Mouse (Mus musculus): ENCODE results near the gene Ak9.
"Not testable (repeated sequence)": the region's sequence is repeated elsewhere in the genome, so short reads cannot be mapped to it uniquely, and the experiment has no call there.

Gene Ak9

DNA sequence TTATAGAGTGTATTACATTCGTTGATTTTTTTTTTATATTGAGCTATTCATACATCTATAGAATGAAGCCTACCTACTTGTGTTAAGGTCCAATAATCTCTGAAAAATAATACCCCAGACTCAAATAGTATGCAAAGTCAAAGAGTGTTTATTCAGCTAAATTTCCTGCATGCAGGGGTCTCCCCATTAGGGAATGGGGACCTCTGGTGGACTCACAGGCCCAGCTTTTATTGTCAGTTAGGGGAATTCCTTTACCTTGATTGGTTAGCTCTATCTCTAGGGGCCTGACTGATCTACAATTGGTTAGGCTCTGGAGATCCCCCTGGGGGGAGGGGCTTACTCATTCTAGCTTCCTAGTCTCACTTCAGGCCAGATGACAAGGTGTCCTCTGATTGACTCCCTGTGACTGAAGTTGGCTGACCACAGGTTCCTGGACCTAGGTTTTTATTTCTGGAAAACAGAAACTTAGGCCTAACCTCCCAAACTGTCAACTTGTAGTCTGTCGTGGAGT, 28.8 kb downstream of the Ak9 start:
- DNase-seq (ENCODE audit: low spot score), result no peak

DNA sequence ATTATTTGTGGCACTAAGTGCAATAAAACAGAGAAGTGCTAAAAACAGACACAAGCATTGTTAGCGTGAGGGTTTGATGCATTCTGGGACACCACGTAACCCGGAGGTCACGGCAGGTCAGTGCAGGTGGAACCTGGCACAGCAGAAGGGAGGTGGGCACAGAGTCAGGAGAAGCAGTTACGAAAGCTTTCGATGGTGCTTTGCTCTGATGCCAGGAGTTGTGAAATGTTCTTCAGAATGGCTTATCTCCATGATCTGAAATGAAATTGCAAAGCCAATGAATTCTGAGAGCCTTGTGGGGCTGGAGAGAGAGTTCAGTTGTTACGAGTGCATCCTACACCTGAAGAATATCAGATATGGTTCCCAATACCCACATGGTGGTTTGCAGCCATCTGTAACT, 37.6 kb downstream of the Ak9 start:
- no peak for DNase-seq (ENCODE audit: low spot score)

DNA sequence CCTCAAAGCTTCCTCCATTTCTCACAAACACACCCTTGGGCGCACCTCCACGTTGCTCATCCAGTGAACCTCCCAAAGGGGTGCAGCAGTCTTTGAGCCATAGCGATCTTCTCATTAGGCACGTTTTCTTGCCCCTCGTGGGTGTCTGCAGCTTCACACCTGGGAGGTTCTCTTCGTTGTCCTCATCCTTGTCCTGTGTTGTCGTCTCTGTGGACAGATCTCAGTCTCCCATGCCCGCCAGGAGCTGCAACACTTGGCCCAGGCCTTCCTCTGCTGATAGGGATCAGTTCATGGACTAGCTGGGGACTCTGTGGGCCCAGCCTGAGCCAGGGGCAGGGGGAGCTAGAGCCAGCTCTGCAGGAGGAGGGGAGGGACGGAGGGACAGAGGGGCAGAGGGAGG, 61.3 kb downstream of the Ak9 start:
- DNase-seq (ENCODE audit: low spot score), result no peak

DNA sequence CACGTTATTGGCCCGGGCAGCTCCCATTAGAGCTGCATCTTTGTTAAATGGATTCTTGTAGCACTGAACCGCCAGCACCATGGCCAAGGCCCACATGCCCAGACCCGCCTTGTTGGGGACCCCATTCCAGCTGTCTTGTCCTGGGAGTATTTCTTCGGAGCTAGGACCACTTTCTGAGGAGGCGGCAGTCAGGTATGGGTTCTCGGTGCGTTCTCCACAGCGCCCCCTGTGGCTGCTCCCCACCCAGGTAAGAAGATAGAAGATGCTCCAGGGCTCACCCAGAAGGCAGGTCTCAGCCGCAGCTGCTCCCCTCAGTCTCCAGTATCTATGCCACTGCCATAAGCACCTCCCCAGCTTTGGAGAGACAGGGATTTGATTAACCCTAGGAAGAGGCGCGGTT, 76.7 kb downstream of the Ak9 start:
- no peak for DNase-seq (ENCODE audit: low spot score)

DNA sequence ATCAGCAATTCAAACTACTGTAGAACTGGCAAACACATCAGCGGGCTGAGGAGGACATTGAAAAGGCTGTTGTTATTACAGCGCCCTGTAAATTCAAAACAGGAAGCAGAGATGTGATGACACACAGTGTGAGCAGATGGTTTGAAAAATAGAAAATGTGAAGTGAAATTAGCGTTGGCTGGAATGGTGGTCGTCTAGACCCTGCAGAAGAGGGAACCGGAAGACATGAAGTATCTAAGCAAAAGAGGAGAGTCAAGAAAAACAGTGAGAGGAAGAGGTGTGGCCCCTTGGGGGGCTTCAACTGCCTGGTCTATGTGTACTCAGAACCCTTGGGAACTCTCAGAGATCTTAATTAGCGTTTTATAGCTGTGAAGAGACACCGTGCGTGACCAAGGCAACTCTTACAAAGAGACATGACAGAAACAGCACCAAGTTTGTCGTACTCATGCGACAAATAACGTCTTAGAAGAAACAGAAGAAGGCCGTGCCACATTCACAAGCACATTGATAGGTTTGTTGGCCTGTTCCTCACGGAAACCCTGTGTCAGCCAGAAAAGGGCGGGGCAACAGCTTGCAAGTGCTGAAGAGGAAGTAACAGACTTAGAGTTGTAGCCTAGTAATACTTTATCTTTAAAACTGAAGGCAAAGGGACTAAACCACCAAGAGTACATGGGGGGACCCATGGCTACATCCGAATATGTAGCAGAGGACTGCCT, 81.9 kb downstream of the Ak9 start:
- peak; percentile 60 for DNase-seq (ENCODE audit: low spot score)

DNA sequence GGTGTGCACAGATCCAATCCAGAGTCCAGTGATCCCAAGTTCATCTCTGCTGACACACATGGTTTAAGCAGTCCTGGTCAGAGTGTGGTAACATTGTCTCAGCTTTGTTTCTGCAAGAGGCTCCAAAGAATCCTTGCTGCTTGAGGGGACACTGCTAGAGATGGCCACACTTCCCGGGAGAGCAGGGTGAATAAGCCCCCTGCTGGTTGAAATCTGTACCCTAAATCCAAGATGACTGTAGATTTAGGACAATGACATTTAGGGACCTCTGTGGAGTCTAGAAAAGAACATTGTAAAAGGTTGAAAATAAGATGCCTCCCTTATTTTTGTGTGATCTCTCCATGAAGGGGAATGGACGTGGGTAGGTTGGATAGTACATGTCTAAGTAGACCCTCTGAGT, 89.8 kb downstream of the Ak9 start:
- DNase-seq (ENCODE audit: low spot score), result no peak

DNA sequence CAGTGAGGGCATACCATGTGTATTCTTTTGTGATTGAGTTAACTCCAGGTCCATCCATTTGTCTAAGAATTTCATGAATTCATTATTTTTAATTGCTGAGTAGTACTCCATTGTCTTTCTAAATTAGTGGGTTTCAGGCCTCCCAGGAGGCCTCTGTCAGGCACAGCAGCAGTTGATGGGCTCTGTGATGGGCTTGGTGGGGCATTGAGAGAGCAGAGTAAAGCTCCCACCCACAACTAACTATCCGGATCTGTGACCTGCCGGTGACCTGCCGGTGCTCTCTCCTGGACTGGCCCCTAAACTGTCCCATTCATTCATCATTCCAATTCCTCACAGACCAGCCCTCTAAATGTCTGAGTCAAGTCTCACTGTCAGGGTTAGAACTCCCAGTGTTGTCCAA, 97.3 kb downstream of the Ak9 start:
- DNase-seq (ENCODE audit: low spot score), result no peak

DNA sequence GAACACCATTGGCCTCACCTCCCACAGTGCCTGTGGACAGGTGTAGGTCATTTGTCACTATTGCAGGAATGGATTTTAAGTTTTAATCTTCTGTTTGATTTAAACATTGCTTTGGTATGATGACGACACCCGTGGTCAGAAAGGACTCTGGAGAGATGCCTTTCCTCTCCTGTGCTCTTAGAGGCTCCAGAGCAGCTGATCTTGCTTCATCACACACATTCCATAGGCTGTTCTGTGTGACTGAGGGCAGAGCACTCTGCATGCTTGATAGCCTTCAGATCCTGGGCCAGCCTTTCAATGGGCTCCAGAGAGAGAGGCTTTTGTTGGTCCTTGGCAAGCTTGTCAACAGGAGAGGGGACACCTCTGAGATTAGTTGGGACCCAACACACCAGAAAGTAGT, 99.6 kb downstream of the Ak9 start:
- DNase-seq (ENCODE audit: low spot score), result no peak

DNA sequence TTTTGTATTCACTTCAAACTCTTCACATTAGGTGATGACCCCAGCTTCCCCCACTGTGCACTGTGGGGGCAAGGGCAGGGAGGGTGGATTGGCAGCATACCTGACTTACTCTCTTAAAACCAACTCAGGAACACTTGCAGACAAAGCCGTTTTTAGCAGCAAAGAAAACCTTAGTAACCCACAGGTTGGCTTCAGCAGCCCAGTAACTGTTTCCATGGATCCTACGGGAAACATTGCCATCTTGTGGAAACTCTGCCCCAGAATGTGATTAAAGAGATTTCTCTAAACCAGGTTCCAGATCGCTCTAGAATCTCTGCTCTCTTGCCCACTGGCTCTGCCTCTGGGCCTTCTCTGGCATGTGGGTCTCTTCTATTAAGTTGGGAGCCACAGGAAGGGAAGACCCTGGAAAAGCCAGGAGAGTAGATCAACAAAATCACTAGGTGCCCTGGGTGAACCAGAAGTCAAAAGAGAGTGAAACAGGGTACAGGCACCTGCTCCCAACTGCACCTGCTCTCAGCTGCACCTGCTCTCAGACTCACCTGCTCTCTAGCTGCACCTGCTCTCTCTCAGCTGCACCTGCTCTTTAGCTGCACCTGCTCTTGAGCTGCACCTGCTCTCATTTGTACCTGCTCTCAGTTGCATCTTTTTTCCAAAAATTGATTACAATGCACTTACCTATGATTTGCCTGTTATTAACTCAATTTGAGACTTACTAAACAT, 100.3 kb downstream of the Ak9 start:
- no peak for DNase-seq (ENCODE audit: low spot score)

DNA sequence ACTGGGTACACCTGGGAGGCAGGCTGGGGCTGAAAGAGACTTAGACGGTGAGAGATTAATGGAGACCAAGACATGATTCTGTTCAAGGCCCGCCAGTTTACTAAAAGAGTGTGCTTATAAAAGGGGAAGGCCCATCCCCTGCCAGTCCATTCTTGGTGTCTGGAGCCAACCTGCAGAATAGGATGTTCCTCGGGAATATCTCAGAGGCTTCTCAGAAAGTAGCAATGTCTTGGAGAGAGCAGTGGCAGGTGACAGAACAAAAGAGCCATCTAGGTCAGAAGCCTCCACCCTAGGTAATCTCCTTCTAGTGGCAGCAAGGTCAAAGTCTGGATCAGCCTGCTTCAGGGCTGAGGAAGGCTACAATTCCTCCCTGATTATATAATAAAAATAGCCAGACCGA, 106.4 kb downstream of the Ak9 start:
- not testable (repeated sequence) for DNase-seq (ENCODE audit: low spot score)

DNA sequence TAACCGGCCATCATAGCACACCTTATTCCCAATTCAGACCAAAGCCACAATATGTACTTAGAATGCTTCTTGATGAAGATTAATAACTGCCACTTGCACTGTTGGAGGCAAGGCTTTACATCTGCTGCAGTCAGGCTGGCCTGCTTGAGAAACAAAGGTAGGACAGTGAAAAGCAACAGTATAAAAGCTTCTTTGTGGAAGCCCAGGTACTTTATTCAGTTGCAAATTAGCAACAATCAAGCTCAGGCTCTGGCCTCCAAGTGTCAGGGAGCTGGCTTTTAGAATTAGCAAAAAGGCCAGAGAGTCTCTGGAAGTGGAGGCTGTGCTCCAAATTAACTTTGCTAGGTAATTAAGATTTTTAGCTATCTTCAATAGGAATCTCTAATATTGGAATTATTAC, 107.0 kb downstream of the Ak9 start:
- not testable (repeated sequence) for DNase-seq (ENCODE audit: low spot score)

DNA sequence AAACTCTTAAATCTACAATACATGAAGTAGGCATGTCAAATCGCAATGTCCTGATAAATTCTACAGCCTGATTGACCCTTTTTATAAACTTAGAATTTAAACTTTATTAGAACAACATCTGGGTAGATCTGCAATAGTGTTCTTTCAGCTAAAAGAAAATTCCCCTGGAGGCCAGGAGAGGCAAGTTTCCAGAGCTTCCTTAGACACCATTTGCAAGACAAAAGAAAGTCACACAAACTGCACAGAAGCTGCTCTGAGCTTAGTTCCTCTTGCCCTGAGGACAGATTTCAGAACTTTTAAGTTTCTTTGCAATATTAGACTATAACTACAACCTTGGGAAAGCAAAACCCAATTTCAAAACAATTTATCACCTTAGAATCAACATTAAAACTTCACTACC, 109.7 kb downstream of the Ak9 start:
- not testable (repeated sequence) for DNase-seq (ENCODE audit: low spot score)

DNA sequence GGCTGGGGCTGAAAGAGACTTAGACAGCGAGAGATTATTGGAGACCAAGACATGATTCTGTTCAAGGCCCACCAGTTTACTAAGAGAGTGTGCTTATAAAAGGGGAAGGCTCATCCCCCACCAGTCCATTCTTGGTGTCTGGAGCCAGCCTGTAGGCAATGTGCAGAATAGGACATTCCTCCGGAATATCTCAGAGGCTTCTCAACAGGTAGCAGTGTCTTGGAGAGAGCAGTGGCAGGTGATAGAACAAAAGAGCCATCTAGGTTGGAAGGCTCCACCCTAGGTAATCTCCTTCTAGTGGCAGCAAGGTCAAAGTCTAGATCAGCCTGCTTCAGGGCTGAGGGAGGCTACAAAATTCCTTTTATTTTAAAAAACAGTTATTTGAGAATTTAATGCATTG, 111.6 kb downstream of the Ak9 start:
- DNase-seq (ENCODE audit: low spot score), result not testable (repeated sequence)

DNA sequence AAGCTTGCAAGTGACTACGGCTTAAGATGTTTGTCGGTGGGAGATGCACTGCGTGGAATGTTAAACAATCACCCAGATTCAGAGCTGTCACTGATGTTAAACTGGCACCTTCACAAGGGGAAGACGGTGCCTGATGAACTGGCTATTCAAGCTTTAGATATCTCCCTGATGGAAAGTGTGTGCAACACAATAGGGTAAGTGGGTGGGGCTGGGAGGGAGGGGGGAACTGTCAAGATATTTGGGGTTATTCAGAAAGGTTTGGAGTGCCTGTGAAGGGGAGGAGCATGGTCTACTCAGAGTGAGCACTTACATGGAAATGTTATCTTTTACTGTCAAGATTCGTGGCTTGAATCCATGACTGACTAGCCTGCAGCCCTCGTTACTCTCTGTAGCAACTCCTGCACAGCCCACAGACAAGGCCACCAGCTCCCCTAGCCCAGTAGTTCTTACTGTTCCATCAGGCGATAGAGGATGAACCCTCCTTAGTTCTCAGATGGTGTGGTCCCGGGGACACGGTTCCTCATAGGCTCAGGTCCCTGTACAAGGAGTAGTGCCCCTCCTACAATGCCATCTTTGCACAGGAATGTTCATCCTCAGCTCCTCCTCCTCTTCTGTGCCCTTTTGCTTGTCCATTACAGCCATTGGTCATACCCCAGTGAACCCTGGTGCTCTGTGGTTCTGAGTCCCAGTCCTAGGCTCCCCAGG, 116.9 kb downstream of the Ak9 start:
- DNase-seq (ENCODE audit: low spot score), result no peak

DNA sequence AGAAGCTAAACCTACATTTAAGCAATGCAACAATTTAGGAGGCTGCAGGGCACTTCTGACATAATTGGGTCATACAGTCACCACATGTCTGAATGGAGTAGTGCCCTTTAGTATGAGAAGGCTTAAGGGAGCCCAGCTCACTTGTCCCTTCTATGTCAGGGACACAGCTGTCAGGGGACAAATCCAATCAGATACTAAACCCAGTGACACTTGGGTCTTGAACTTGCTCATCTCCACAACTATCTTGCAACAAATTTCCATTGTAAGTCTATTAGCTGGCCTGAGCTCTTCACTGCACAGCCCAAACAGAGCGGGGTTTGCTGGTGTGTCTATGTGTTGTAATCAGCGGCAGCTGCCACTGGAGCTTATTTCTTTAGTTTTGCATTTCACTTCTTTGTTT, 119.9 kb downstream of the Ak9 start:
- no peak for DNase-seq (ENCODE audit: low spot score)

DNA sequence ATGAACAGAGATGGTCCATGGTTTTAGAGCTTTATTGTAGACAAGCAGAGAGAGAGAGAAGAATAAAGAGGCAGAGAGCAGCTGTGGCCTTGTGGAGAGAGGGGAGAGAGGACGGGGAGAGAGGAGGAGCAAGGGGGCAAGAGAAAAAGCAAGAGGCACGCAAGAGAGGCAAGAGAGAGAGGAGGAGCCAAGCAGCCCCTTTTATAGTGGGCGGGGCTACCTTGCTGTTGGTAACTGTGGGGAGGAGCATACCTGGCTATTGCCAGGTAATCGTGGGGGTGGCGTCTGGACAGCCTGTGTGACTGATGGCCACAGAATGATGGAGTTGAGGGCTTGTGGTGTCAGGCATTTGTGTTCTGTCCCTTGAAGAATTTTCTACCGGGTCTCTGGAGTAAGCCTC, 122.6 kb downstream of the Ak9 start:
- DNase-seq (ENCODE audit: low spot score), result no peak

DNA sequence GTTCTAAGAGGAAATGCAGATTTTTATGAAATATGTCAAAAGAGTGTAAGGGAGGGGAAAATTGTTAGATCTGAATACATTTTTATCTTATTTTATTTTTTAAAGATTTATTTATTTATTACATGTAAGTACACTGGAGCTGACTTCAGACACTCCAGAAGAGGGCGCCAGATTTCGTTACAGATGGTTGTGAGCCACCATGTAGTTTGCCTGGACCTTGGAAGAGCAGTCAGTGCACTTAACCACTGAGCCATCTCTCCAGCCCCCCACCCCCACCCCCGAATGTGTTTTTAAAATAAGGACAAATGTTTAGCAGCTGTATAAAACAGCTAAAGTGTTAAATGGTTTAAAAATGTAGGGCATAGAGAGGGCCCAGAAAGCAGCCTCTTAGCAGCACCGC, 130.8 kb downstream of the Ak9 start:
- DNase-seq (ENCODE audit: low spot score), result peak; percentile 60

DNA sequence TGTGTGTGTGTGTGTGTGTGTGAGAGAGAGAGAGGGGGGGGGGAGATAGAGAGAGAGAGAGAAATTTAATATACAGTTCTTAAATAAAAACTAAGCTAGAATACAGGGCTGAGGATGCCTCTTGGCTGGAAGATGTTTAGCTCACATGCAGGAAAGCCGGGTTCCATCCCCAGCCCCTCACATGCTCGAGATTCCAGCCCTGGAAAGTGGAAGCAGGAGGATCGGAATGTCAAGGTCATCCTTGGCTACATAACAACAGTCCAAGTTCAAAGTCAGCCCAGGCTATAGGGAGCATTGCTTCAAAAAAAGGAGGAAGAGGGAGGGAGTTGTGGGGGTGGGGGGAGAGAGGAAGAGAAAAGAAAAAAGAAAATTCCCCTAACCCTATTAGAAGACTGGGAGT, 131.4 kb downstream of the Ak9 start:
- DNase-seq (ENCODE audit: low spot score), result no peak

DNA sequence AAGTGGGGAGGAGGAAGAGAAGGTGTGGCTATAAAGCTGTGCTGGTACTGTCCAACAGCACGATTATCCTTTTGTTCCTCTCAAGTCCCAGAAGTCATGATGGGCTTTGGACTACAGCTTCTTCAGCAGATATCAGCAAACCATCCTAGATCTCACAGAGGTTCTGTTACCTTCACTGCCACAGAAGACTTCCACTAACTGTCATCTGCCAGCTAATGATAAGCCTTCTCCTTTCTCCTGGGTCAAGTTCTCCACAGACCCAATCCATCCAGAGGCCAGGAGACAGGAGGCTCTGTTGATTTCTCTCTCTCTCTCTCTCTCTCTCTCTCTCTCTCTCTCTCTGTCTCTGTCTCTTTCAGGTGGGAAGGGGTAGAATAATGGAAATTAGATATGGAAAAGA, 144.4 kb downstream of the Ak9 start:
- no peak for DNase-seq (ENCODE audit: low spot score)

DNA sequence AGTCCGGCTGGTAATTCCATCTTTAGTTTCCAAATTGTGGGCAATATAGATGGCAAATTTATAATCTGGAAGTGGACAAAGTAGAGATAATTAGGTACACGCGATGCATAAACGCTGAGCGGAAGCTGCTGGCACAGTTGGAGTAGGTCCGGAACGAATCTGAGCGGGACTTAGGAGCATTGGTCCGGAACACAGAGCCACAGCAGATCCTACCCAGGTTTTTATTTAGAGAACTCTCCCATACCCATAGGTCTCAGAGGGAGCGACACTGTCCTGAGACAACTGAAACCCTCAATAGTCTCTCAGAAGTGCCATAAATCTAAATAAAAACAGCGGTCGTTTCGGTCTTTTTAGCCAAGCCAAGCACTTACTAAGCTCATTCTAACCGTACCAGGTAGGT, 145.9 kb downstream of the Ak9 start:
- peak; percentile 15 for DNase-seq (ENCODE audit: low spot score)

DNA sequence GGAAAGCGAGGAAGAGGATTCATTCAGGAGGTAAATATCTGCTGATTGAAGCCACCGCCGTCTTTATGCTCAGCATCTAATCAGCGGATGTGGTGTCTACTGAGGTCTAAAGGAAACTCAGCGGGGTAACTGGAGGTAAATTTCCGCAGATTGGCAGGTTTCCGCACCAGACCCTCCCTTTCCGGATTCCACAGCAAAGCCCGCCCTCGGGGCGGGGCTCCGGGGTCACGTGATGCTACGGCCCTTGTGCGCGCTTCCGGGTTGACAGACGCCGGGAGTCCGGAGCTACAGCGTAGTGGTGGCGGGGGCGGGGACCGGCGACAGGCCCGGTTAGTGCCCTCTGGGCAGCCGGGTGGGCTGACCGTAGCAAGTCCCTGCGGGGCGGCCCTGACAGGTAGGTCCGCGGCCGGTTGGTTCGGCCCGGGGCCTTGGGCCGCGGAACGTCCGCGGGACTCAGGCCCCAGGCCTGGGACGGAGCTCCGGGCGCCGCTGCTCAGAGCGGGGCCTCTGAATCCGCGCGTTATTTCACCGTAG, 146.4 kb downstream of the Ak9 start, which contains the start of gene Zbtb24:
Gene Zbtb24 (plus strand): TSS at position 247 of the 534 bp plus-strand sequence.
- peak; percentile 97 for DNase-seq (ENCODE audit: low spot score)

DNA sequence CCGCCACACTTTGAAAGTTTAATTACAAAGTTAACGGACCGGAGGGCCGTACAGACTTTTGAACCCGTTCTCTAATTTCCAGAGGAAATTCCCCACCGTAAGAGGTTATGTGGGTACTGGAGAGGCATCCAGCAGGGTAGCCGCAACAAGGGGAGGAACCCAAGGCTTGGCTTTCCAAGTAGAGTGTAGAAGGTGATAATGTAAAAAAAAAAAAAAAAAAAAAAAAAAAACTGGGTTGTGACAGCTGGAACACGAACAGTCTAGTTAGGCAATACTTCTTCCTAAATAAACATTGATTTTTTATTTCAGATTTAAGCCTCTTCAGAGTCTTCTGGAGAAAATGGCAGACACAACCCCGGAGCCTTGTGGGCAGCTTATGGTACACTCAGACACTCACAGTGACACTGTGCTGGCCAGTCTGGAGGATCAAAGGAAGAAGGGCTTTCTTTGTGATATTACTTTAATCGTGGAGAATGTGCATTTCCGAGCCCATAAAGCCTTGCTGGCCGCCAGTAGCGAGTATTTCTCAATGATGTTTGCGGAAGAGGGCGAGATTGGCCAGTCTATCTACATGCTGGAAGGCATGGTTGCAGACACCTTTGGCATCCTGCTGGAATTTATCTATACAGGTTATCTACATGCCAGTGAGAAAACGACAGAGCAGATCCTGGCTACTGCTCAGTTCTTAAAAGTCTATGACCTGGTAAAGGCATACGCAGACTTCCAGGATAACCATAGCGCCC, 147.2 kb downstream of the Ak9 start:
- DNase-seq (ENCODE audit: low spot score), result no peak

Data from T-cell, adult 2 months (primary cell).